Mouse (Mus musculus): ENCODE data around the gene Ptprcap. TPM values are rescaled to one million over a fixed set of nuclear protein-coding genes. Genes with fewer than 3 reads are reported as not detected.
A peak's percentile ranks its signal among the peaks of the same experiment; 100 is the strongest.
"Not testable (repeated sequence)": the region's sequence is repeated elsewhere in the genome, so short reads cannot be mapped to it uniquely, and the experiment has no call there.

The Ptprcap gene
- polyA plus RNA-seq, 1 experiment from 2014 or later, result 1.1 TPM

DNA sequence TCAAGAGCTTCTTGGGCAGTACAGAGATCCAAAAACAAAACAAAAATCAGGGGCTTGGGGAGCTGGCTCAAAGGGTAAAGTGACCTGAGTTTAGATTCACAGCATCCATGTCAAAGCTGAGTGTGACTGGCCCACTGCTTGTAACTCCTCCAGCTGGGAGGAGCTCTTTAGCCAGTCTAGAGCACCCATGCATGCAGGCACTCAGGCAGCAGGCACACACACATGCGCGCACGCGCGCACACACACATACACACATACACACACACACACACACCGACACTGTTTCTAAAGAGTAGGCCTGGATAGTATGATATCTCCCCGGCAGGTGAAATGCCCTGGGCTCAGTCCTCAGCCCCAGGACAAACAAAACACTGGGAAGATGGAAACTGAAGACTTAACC is 36.4 kb upstream of the Ptprcap start:
- no peaks in the 10 kb centered on the region for H3K27me3 ChIP-seq (replicated peaks)
- H3K27ac ChIP-seq (ENCODE audit: poor library complexity, severe bottlenecking), result no peak overlapping the region
- peaks cover 67% of the 10 kb centered on the region for H3K36me3 ChIP-seq
- no peak overlapping the region for H3K9ac ChIP-seq
- no peak overlapping the region for H3K4me3 ChIP-seq
- no peaks in the 10 kb centered on the region for H3K9me3 ChIP-seq (replicated peaks)
- H3K4me1 ChIP-seq (replicated peaks), result peaks cover 22% of the 10 kb centered on the region
- no peak overlapping the region for H3K4me2 ChIP-seq
- no peak for ATAC-seq (ENCODE audit: insufficient number of reproducible peaks, low FRiP score)
- 94% methylated on average over 7 of the region's 7 CpGs for WGBS

DNA sequence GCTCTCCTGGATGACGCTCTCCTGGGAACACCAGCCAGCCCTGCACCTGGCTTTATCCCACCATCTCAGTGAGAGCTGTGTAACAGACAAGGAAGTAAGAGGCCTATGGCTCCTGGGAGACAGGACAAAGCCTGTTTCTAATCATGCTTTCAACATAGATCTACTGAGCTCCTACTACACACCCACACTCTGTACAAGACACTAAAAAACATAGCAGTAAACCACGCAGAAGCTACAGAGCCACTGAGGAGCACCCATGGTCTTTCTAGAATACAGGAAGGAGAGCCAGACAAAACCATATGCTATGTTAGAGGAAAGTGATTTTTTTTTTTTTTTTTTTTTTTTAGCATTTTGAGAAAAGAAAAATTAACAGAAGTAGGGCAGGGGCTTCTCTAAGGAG is 35.1 kb upstream of the Ptprcap start:
- Histone ChIP-seq H3K4me2 (no peak overlapping the region), H3K4me3 (no peak overlapping the region), H3K9me3 (replicated peaks) (no peaks in the 10 kb centered on the region), H3K4me1 (replicated peaks) (peaks cover 17% of the 10 kb centered on the region), H3K27ac (ENCODE audit: poor library complexity, severe bottlenecking) (no peak overlapping the region), H3K9ac (no peak overlapping the region), H3K27me3 (replicated peaks) (no peaks in the 10 kb centered on the region), H3K36me3 (peaks cover 53% of the 10 kb centered on the region)
- 92% methylated on average over 2 of the region's 2 CpGs for WGBS
- no peak for ATAC-seq (ENCODE audit: insufficient number of reproducible peaks, low FRiP score)

DNA sequence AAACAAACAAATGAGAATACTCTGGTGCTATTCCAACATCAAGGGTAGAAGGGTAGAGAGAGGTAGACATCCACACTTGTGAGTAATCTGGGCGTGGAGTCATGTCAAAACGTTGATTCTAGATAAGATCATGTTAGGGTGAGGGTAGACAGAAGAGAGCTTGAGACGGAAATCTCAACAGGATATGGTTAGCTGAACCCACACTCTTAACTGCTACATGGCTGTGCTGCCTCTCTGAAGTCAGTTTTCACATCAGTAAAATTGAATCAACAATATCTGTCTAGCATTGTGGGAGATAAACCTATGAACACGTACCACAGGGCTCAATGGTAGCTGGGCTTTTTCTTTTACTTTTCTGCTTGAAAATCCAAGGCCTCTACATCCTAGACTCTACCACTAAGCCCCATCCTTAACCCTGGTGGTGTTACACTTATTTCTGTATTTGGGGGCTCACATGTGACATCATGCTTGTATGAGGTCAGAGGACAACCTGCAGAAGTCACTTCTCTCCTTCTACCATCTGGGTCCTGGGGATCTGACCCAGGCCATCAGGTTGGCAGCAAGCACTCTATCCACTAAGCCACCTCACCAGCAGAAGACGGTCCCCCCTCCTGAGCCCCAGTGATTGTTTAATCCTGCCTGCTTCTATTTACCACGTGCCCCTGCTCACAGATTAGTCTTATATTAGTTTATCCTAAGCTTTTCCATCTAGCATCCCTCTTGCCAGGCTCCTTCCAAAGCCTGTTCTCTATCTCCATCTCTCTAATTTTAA is 33.5 kb upstream of the Ptprcap start:
- H3K9me3 ChIP-seq (replicated peaks), result no peaks in the 10 kb centered on the region
- ATAC-seq (ENCODE audit: insufficient number of reproducible peaks, low FRiP score), result no peak
- H3K27ac ChIP-seq (ENCODE audit: poor library complexity, severe bottlenecking), result no peak overlapping the region
- H3K4me3 ChIP-seq, result no peak overlapping the region
- no peak overlapping the region for H3K4me2 ChIP-seq
- H3K27me3 ChIP-seq (replicated peaks), result no peaks in the 10 kb centered on the region
- H3K9ac ChIP-seq, result no peak overlapping the region
- WGBS, result 73% methylated on average over 6 of the region's 6 CpGs
- H3K36me3 ChIP-seq, result peaks cover 38% of the 10 kb centered on the region
- peaks cover 9% of the 10 kb centered on the region; the same call in 1 of the 2 replicates for H3K4me1 ChIP-seq (replicated peaks)

DNA sequence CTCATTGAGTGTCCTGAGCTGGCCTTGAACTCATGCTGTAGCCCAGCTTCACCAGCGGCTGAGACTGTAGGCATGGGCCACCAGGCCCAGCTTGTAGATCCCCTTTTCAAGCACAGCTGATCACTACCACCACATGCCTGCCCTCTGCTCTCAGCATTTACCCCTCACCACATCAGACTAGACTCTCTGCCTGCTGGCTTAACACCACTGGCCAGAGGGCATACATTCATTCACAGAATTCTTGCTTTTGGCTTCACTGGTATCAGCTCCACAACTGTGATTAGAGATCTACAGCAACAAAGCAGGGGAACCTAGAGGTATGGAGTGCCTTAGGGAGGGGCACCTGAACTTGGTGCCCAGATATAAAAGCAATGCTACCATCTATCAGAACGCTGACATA is 32.9 kb upstream of the Ptprcap start:
- H3K36me3 ChIP-seq, result peaks cover 32% of the 10 kb centered on the region
- 89% methylated on average over 2 of the region's 2 CpGs for WGBS
- H3K9ac ChIP-seq, result no peak overlapping the region
- no peak overlapping the region for H3K27ac ChIP-seq (ENCODE audit: poor library complexity, severe bottlenecking)
- peaks cover 11% of the 10 kb centered on the region; the same call in 1 of the 2 replicates for H3K4me1 ChIP-seq (replicated peaks)
- peak overlapping the region; percentile 55 for H3K4me3 ChIP-seq
- H3K27me3 ChIP-seq (replicated peaks), result no peaks in the 10 kb centered on the region
- H3K4me2 ChIP-seq, result peak overlapping the region; percentile 71
- no peaks in the 10 kb centered on the region for H3K9me3 ChIP-seq (replicated peaks)
- no peak for ATAC-seq (ENCODE audit: insufficient number of reproducible peaks, low FRiP score)

DNA sequence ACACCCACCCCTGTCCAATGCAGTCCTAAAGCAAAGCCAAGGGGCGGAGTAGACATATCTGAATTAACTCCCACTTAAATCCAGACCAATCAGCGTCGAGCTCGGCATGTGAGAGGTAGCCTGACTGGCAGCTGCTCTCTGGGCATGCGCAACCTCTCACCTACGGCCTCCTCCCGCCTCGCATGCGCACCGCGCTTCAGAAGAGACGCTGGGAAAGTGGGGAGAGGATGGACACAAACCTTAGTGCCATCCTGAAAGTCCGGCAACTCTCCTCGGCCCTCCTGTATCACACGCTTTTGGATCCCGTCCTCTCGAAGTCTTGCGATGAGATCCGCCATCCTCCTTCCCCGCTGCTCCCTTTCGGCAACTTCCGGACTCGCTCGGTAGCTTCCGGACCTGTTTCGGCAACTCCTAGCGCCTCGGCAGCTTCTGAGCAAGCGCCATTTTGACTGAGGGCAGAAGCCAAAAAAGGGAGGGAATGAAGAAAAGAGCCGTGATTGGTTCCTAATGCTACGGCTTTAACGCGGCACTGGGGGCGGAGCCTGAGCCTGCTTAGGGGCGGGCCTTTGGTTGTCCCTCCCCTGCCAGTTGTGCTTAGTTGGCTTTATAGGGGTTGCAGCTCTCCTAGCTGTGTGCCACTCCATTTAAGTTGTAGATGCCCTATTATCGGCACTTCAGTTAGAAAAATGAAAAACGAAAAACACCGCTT is 32.2 kb upstream of the Ptprcap start:
- Histone ChIP-seq H3K27me3 (replicated peaks) (no peaks in the 10 kb centered on the region), H3K4me2 (peak overlapping the region; percentile 71), H3K4me3 (peak overlapping the region; percentile 55), H3K9ac (peak overlapping the region; percentile 63; the same call in 1 of the 2 replicates), H3K27ac (ENCODE audit: poor library complexity, severe bottlenecking) (peak overlapping the region; percentile 66), H3K36me3 (peaks cover 25% of the 10 kb centered on the region), H3K9me3 (replicated peaks) (no peaks in the 10 kb centered on the region), H3K4me1 (replicated peaks) (peaks cover 11% of the 10 kb centered on the region; the same call in 1 of the 2 replicates)
- WGBS, result 3% methylated on average over 38 of the region's 38 CpGs
- peak; percentile 85 for ATAC-seq (ENCODE audit: insufficient number of reproducible peaks, low FRiP score)

DNA sequence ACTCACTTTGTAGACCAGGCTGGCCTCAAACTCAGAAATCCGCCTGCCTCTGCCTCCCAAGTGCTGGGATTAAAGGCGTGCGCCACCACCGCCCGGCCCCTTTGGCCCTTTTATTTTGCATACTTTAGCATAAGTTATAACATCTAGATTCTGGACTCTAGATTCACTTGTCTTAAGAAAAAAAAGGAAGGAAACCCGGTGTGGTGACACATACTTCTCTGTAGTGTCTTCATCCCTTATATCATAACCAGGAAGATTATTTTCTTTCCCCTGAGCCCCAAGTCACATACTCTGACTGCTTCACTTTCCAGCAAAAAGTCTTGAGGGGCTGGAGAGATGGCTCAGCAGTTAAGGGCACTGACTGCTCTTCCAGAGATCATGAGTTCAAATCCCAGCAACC is 31.5 kb upstream of the Ptprcap start:
- peaks cover 16% of the 10 kb centered on the region for H3K4me1 ChIP-seq (replicated peaks)
- H3K27ac ChIP-seq (ENCODE audit: poor library complexity, severe bottlenecking); H3K9me3 ChIP-seq (replicated peaks); H3K27me3 ChIP-seq (replicated peaks); ATAC-seq (ENCODE audit: insufficient number of reproducible peaks, low FRiP score); H3K9ac ChIP-seq: not testable (repeated sequence)
- 50% methylated on average over 6 of the region's 6 CpGs for WGBS
- H3K4me3 ChIP-seq, result 0 out of 2 replicates have a peak overlapping the region, but pooled peaks have one; percentile 55
- peaks cover 19% of the 10 kb centered on the region for H3K36me3 ChIP-seq
- peak overlapping the region; percentile 71 for H3K4me2 ChIP-seq

DNA sequence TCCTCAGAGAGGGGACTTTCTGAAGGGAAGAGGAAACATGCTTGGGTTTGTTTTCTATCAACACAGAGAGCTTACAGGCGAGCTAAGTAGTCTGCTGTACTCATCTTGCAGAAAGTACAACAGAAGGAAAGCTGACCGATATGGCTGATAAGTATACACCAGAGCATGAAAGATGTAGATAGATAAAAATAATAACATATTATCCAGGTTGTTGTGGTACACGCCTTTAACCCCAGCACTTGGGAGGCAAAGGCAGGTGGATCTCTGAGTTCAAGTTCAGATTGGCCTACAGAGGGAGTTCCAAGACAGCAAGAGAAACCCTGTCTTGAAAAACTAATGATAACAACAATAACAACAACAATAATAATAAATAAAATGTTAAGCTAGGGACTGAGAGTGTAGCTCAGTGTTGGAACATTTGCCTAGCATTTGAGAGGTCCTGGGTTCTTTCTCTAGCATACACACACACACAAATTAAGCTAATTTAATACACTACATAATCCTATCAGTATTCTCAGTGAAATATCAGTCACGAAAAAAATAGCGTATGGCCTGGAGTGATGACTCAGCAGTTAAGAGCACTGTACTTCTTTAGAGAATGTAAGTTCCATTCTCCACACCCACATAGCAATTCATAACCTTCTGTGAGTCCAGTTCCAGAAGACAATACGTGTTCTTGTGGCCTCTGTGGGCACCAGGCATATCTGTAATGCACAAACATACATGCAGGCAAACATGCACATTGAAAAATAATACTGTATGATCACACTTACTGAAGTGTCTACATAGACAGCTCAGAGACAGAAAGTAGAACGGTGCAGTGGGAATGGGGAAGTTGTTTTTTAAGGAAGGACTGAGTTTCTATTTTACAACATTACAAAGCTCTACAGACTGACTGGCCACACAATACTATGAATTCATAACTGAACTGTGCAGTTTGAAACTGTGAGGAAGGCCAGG is 30.7 kb upstream of the Ptprcap start:
- Histone ChIP-seq H3K4me1 (replicated peaks) (peaks cover 22% of the 10 kb centered on the region), H3K36me3 (peaks cover 15% of the 10 kb centered on the region), H3K4me2 (no peak overlapping the region), H3K9ac (no peak overlapping the region), H3K27ac (ENCODE audit: poor library complexity, severe bottlenecking) (no peak overlapping the region), H3K4me3 (no peak overlapping the region), H3K27me3 (replicated peaks) (no peaks in the 10 kb centered on the region), H3K9me3 (replicated peaks) (no peaks in the 10 kb centered on the region)
- ATAC-seq (ENCODE audit: insufficient number of reproducible peaks, low FRiP score), result no peak
- 82% methylated on average over 7 of the region's 7 CpGs for WGBS

DNA sequence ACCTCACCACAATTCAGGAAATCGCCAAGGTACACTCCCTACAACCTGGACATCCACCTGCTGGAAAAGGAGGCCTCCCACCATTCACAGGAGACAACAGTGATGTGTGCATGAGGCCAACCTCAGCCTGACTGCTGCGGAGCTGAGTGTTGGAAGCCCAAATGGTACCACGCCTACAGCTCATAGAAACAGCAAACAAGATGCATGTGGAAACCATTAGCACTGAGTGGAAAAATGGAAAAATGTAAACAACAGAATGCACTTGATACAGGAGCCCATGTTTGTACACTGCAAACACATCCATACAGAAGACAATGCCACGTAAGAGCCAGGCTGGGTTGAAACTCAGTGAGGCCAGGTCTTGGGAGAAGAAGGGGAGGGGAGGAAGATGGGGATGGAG is 29.0 kb upstream of the Ptprcap start:
- ATAC-seq (ENCODE audit: insufficient number of reproducible peaks, low FRiP score), result no peak
- Histone ChIP-seq H3K27ac (ENCODE audit: poor library complexity, severe bottlenecking) (no peak overlapping the region), H3K36me3 (peaks cover 20% of the 10 kb centered on the region), H3K9me3 (replicated peaks) (no peaks in the 10 kb centered on the region), H3K27me3 (replicated peaks) (no peaks in the 10 kb centered on the region), H3K9ac (no peak overlapping the region), H3K4me2 (no peak overlapping the region), H3K4me3 (no peak overlapping the region), H3K4me1 (replicated peaks) (peaks cover 24% of the 10 kb centered on the region)
- WGBS, result 74% methylated on average over 4 of the region's 4 CpGs

DNA sequence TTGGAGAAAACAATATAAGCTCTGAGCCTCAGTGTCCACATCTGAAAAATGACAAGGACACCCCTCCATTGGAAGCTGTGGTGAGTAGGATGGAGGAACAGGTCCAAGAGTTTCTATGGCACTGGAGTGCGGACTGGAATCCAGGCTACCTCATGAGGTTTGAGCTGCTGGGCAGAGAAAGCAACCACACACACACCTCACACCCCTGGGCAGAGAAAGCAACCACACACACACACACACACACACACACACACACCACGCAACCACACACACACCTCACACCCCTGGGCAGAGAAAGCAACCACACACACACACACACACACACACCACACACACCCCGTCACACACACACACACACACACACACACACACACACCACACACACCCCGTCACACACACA is 28.1 kb upstream of the Ptprcap start:
- H3K27ac ChIP-seq (ENCODE audit: poor library complexity, severe bottlenecking), result not testable (repeated sequence)
- 39% methylated on average over 2 of the region's 4 CpGs for WGBS
- ATAC-seq (ENCODE audit: insufficient number of reproducible peaks, low FRiP score), result peak; percentile 16

DNA sequence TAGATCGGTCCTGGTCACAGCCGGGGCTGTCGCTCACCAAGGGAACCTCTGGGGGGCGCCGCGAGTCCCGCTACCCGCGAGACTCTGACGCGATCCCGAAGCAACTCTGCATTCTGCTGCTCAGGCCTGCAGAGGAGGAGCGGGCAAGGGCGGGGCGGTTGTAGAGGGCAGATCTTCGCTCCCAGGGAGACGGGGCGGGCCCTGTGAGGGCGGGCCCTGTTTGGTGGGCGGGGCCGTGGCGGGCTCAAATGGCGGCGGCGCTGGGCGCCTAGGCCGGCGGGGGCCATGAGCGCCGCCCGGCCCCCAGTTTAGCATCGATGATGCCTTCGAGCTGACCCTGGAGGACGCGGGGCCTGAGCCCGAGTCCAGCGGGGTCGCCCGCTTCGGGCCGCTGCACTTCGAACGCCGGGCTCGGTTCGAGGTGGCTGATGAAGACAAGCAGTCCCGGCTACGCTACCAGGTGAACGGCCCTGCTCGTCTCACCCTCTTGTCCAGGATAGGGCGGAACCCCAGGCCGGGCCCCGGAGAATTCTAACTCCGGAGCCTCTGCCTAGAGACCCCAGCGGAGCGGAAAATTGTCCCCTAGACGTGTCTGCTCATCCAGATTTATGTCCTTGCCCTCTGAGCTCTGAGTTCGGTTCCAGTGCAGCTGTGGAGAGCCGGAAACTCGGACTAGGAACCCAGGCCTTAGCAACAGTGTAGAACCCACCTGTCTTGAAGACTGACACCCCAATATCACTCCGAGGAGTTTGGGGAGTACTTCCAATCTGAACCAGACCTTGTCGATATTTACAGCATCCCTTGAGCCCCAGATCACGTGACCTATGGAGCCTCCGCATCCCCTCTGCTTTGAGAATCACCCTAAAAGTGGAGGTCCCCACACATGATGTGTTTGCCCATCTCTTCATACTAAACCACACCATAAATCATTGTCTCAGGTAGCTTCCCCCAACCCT is 27.4 kb upstream of the Ptprcap start, which contains the start of gene Aip:
Gene Aip, minus strand, starts transcription at position 118 of the 956 bp plus-strand sequence.
- Histone ChIP-seq H3K27me3 (replicated peaks) (no peaks in the 10 kb centered on the region), H3K9ac (peak within 1 kb of the TSS; percentile 86), H3K27ac (ENCODE audit: poor library complexity, severe bottlenecking) (0 out of 2 replicates have a peak within 1 kb of the TSS, but pooled peaks have one; percentile 11), H3K9me3 (replicated peaks) (no peaks in the 10 kb centered on the region), H3K4me3 (peak within 1 kb of the TSS; percentile 71), H3K36me3 (peaks cover 33% of the 10 kb centered on the region), H3K4me1 (replicated peaks) (peaks cover 25% of the 10 kb centered on the region), H3K4me2 (peak within 1 kb of the TSS; percentile 77)
- ATAC-seq (ENCODE audit: insufficient number of reproducible peaks, low FRiP score), result peak; percentile 96
- WGBS, result under 1% methylated on average over 64 of the region's 64 CpGs

More for the DNA sequence above, 28.1 kb upstream of the Ptprcap start:
- H3K9me3 ChIP-seq (replicated peaks); H3K27me3 ChIP-seq (replicated peaks): not testable (repeated sequence)
- Histone ChIP-seq H3K9ac (peak overlapping the region; percentile 62), H3K4me3 (peak overlapping the region; percentile 71), H3K4me2 (peak overlapping the region; percentile 77), H3K4me1 (replicated peaks) (peaks cover 32% of the 10 kb centered on the region), H3K36me3 (peaks cover 28% of the 10 kb centered on the region)
